In the genomic region with DNA sequence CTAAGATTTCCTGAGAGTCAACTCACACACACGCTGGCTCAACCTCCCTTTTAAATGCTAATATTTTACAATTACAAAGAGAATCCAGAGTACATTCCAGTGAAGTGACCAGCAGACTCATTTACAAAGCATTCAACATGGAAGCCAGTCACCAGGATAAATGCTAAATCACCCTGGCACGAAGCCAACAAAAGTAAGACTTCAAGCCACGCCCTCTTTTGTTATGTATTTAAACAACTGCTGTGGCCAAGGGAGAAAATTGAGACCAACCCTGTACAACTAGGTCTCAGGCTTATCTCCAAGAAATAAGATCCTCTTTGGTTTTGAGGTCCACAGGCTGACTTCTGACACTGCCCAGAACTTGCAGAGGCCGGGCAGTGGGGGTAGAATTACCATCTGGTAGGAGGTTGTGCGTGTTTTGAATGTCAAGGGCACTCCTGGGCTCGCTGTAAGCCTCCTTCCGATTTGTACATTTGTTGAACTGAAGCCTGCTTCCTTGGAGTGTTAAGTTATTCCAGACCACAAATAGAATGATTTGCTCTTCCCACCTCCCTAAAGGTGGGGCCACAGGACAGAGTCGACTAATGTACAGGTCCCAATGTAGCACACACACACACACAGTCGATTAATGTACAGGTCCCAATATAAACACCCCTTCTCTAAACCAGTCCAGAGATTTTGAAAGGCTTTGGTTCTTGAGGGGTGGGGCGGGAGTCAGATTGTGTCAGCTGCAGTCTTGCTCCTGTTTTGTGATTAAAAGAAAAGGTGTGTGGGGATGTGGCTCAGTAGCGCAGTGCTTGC, we compare ENCODE assay signal across 9 mouse cellular contexts. TPM values are rescaled to one million over a fixed set of nuclear protein-coding genes. Genes with fewer than 3 reads are reported as not detected.
A peak's percentile ranks its signal among the peaks of the same experiment; 100 is the strongest.
DNase-seq lines count a peak whose midpoint lies in the region; ATAC-seq lines count a peak whose summit lies in the region.
"Had no signal": no experiment of that assay in that cellular context is flagged by ENCODE, and none has a peak within 500 bp of the region (broad histone marks: within the 10 kb centered on the region; RNA-seq: fewer than 3 reads in every experiment).

No protein-coding gene starts in this region.

- no peaks in the 10 kb centered on the region; the same call in 1 of the 2 replicates for H3K36me3 ChIP-seq in kidney, embryonic 15.5 days

- H3K9ac ChIP-seq in kidney, embryonic 15.5 days, result no peak overlapping the region

- H3K27me3 ChIP-seq in kidney, embryonic 15.5 days, result no peaks in the 10 kb centered on the region

- peaks cover 17% of the 10 kb centered on the region for H3K4me1 ChIP-seq in kidney, embryonic 15.5 days

- WGBS in kidney, embryonic 15.5 days, result 33% methylated on average over 11 of the region's 11 CpGs

- peak; percentile 70 for ATAC-seq in kidney, embryonic 15.5 days (replicated peaks; ENCODE audit: low FRiP score)

- H3K9me3 ChIP-seq in kidney, embryonic 15.5 days (replicated peaks), result peaks cover 8% of the 10 kb centered on the region; the same call in 1 of the 2 replicates

- H3K4me3 ChIP-seq in kidney, embryonic 15.5 days (replicated peaks), result no peak overlapping the region

- intact Hi-C loops in heart, postnatal 36 days (cut with DNase I), result no loop called here

- H3K27ac ChIP-seq in kidney, embryonic 15.5 days, result peak overlapping the region; percentile 76
- H3K27ac ChIP-seq: macrophage had no signal

- DNase-seq in kidney, adult 9 months, result no peak
- peak; percentile 58 for DNase-seq in adrenal gland, postnatal 25 days
- DNase-seq in heart, postnatal 36 days, result peak; percentile 29 to 48
- peak; percentile 53 for DNase-seq in lung, postnatal 25 days (ENCODE audit: low spot score)
- no peak for DNase-seq in cerebellum, adult 11-12 months
- DNase-seq in frontal cortex, postnatal 10 days (ENCODE audit: low spot score in 2 of 2), result no peak
- DNase-seq in c-Kit-positive CD71-positive TER-119-positive erythroid progenitor cells, embryonic 14.5 days (ENCODE audit: low spot score), result no peak

- H3K4me2 ChIP-seq in kidney, embryonic 15.5 days, result peak overlapping the region; percentile 20

RNA-seq across cellular contexts. Expression of gene Plpp1, which starts 29.9 kb away (rescaled TPM):
- 78.7 and 94.8 TPM in 2 replicates for polyA plus RNA-seq in kidney, embryonic 15.5 days (2015; fragmentation: Nextera tagmentation; extraction: Ambion mirVana)
- total RNA-seq in adrenal gland, postnatal 25 days (2021), result 225 and 226 TPM in 2 replicates
- 10 to 100 TPM; 54.6 to 63.8 TPM for total RNA-seq in heart, postnatal 36 days (2021)

Comparison
In these comparisons a context has a peak if more than half of its experiments do, and no peak if none do; other contexts are left out.
1. DNase-seq: peak in adrenal gland, postnatal 25 days (single experiment), heart, postnatal 36 days (2 of 2) and lung, postnatal 25 days (single experiment); none in kidney, adult 9 months (single experiment), cerebellum, adult 11-12 months (single experiment), frontal cortex, postnatal 10 days (0 of 2) and c-Kit-positive CD71-positive TER-119-positive erythroid progenitor cells, embryonic 14.5 days (single experiment).